Mouse (Mus musculus): ENCODE measurements at regions not wholly inside any gene's neighbourhood (a gene's known extent, or its start where the extent isn't known, plus 50 kb on each side); places are given as distances from the start of the nearest gene placed in this dataset.
A peak's percentile ranks its signal among the peaks of the same experiment; 100 is the strongest.

DNA sequence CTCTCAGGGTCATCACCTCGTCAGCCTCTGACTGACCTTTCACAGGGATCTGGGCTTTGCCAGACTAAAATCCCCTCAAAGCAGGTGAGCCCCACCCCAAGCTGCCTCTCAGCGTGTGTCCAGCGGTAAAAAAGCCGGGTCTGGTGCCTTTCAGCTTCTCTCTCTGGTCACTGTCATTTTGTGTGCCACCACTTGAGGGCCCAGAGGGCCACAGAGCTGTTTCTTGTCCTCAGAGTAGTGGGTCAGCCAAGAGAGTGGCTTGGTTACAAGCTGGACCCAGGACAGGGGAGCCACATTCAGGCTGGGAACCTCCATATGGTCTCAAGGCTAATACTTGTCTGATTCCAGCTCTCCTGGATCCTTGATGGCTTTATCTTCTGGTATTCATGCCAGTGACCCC is 89.0 kb downstream of the Hif1an start:
- Histone ChIP-seq H3K4me1 (replicated peaks) (no peaks in the 10 kb centered on the region), H3K36me3 (replicated peaks) (no peaks in the 10 kb centered on the region), H3K27me3 (peaks cover 59% of the 10 kb centered on the region), H3K9ac (no peak overlapping the region), H3K4me3 (replicated peaks) (no peak overlapping the region), H3K9me3 (replicated peaks) (no peaks in the 10 kb centered on the region), H3K27ac (replicated peaks) (no peak overlapping the region), H3K4me2 (no peak overlapping the region)
- ATAC-seq (ENCODE audit: insufficient read depth) = no peak
- WGBS (ENCODE audit: insufficient replicate concordance) = 5% methylated on average over 4 of the region's 4 CpGs

DNA sequence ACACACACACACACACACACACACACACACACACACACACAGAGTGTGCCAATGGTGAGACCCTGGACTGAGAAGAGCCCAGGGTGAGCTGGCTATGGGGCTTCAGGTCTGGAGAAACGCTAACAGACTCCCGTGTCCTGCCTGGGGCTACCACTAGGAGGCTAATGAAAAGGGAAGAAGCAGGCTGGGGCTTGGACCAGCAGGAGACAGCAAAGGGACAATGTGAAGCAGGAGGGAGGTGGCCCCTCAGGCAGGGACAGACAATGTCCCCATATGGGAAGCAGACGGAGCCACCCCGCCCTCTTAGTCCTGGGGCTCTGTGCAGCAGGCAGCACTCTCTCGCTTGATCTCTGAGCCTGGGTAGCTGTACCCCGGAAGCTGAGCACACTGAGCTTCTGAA is 93.1 kb downstream of the Hif1an start:
- no peak for ATAC-seq (ENCODE audit: insufficient read depth)
- 4% methylated on average over 6 of the region's 6 CpGs for WGBS (ENCODE audit: insufficient replicate concordance)
- peaks cover 52% of the 10 kb centered on the region for H3K27me3 ChIP-seq
- H3K27ac ChIP-seq (replicated peaks) = no peak overlapping the region
- H3K4me2 ChIP-seq = no peak overlapping the region
- H3K4me1 ChIP-seq (replicated peaks) = no peaks in the 10 kb centered on the region
- H3K9me3 ChIP-seq (replicated peaks) = no peaks in the 10 kb centered on the region
- no peak overlapping the region for H3K4me3 ChIP-seq (replicated peaks)
- no peaks in the 10 kb centered on the region for H3K36me3 ChIP-seq (replicated peaks)
- H3K9ac ChIP-seq = no peak overlapping the region

DNA sequence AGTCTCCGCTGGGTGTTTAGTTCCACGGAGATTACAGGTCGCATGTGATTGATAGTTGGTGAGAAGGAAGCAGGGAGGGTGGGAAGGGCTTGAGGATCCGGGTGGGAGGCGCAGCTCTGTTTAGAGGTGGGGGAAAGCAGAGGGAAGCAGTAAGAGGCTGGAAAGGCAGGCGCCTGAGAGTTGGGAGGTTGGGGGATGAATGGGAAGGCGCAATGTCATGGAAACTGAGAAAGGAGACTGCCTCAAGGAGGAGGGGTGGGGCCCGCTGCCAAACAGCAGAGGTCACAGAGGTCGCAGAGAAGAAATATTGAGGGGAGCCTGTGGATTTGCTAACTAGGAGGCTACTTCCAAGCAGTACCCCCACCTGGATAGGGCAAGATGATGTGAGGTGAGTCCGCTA is 96.5 kb upstream of the Pax2 start:
- Histone ChIP-seq H3K36me3 (replicated peaks) (no peaks in the 10 kb centered on the region), H3K4me3 (replicated peaks) (no peak overlapping the region), H3K4me2 (no peak overlapping the region), H3K4me1 (replicated peaks) (no peaks in the 10 kb centered on the region), H3K27me3 (peaks cover 58% of the 10 kb centered on the region), H3K27ac (replicated peaks) (no peak overlapping the region), H3K9ac (no peak overlapping the region), H3K9me3 (replicated peaks) (no peaks in the 10 kb centered on the region)
- 27% methylated on average over 10 of the region's 10 CpGs for WGBS (ENCODE audit: insufficient replicate concordance)
- ATAC-seq (ENCODE audit: insufficient read depth) = no peak

DNA sequence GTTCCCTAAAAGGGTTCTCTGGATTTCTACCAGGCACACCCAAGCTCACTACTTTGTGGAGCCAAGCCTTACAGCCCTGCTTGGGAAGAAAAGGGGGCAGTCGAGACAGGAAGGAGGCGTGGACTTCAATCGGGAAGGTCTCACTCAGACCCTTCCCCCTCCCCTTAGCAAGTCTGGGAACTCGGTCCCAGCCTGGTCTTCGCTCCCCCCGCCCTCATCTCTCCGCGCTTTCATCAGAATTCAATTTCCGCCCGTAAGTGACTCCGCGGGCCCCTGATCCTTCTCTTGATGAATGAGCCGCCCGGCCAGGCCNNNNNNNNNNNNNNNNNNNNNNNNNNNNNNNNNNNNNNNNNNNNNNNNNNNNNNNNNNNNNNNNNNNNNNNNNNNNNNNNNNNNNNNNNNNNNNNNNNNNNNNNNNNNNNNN is 86.3 kb upstream of the Pax2 start:
- Histone ChIP-seq H3K4me2 (no peak overlapping the region), H3K27ac (replicated peaks) (no peak overlapping the region), H3K4me1 (replicated peaks) (peaks cover 6% of the 10 kb centered on the region; the same call in 1 of the 2 replicates), H3K27me3 (peaks cover 93% of the 10 kb centered on the region), H3K9ac (no peak overlapping the region), H3K9me3 (replicated peaks) (no peaks in the 10 kb centered on the region), H3K36me3 (replicated peaks) (no peaks in the 10 kb centered on the region), H3K4me3 (replicated peaks) (no peak overlapping the region)
- WGBS (ENCODE audit: insufficient replicate concordance) = 2% methylated on average over 14 of the region's 14 CpGs
- ATAC-seq (ENCODE audit: insufficient read depth) = no peak

DNA sequence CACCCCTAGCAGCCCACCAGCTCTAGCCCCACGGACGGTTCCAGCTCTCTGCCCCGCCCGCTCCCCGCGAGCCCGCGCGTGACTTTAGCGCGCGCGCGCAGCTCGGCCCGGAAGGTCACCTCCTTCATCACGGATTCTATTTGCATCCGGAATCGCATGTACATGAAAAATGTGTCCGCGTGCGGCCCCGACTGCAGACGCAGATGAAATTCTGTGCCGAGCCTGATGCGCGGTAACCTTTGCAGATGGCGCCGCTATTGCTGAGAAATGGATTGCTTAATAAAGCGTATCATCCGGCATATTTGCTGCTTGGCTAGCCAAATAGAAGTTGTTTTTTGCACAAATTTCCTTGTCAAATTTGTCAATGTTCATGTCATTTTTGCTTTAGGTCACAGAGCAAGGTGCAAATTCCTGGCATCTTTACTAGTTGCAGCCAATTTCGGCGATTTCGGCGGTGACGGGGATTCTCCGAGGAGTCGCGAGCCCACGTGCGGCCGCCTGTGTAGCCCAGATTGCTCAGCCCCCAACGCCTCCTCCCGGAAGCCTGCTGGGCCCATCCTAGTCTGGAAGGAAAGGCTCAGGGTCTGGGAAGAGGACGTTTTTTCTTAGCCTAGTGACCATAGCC is 81.1 kb upstream of the Pax2 start:
- ATAC-seq (ENCODE audit: insufficient read depth) = no peak
- no peak overlapping the region for H3K4me2 ChIP-seq
- H3K27me3 ChIP-seq = peaks cover 98% of the 10 kb centered on the region
- H3K4me1 ChIP-seq (replicated peaks) = peaks cover 6% of the 10 kb centered on the region; the same call in 1 of the 2 replicates
- no peak overlapping the region for H3K4me3 ChIP-seq (replicated peaks)
- no peak overlapping the region for H3K9ac ChIP-seq
- no peaks in the 10 kb centered on the region for H3K36me3 ChIP-seq (replicated peaks)
- H3K9me3 ChIP-seq (replicated peaks) = no peaks in the 10 kb centered on the region
- H3K27ac ChIP-seq (replicated peaks) = no peak overlapping the region
- WGBS (ENCODE audit: insufficient replicate concordance) = 11% methylated on average over 45 of the region's 45 CpGs

DNA sequence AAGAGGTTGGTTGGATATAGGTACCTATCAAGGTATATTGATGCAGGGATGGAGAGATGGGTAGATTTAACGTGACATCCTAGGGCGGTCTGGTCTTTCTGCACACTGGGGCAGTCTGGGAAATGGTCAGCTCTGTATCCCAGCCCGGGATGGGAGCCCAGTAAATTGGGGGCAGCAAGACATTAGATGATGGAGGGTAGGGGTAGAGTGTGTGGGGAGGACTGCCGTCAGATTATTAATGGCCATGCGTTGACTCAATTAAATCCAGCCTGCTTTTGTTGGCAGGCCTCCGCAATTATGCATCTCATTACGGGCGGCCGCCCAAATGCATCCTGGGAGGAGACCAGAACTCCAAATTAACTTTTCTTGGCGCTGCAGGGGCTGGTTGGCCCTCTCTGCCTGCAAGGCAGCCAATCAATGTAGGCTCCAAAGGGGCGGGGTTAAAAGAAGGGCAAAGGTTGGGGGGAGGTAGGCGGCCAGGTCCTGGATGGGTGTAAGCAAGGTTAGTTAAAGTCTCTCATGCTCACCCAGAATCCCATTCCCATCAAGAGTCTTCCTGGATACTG is 79.2 kb upstream of the Pax2 start:
- Histone ChIP-seq H3K9ac (no peak overlapping the region), H3K4me3 (replicated peaks) (no peak overlapping the region), H3K27me3 (peaks cover 96% of the 10 kb centered on the region), H3K4me1 (replicated peaks) (peaks cover 6% of the 10 kb centered on the region; the same call in 1 of the 2 replicates), H3K4me2 (no peak overlapping the region), H3K36me3 (replicated peaks) (no peaks in the 10 kb centered on the region), H3K27ac (replicated peaks) (no peak overlapping the region), H3K9me3 (replicated peaks) (no peaks in the 10 kb centered on the region)
- ATAC-seq (ENCODE audit: insufficient read depth) = no peak
- 5% methylated on average over 12 of the region's 12 CpGs for WGBS (ENCODE audit: insufficient replicate concordance)

DNA sequence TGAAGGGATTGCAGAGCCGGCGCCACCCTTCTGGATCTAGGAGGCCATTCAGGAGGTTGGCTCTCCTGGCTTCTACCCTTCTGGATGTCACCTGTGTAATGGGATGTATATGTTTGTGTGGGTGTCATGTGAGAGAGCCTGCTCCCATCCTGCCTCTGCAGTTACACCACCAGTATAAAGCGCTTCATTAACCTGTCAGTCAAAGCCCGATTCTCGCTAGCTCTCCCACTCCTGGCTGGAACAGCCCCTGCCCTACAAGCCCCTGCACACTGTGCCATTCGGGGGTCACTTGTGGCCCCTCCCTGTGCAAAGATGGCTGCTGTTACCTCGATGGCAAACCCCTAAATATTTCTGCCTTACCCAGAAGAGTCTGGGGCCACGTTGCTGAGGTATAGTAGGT is 78.5 kb upstream of the Pax2 start:
- 45% methylated on average over 8 of the region's 8 CpGs for WGBS (ENCODE audit: insufficient replicate concordance)
- H3K9ac ChIP-seq = no peak overlapping the region
- no peak overlapping the region for H3K27ac ChIP-seq (replicated peaks)
- peaks cover 96% of the 10 kb centered on the region for H3K27me3 ChIP-seq
- H3K4me3 ChIP-seq (replicated peaks) = no peak overlapping the region
- no peaks in the 10 kb centered on the region for H3K36me3 ChIP-seq (replicated peaks)
- no peak overlapping the region for H3K4me2 ChIP-seq
- no peaks in the 10 kb centered on the region for H3K4me1 ChIP-seq (replicated peaks)
- no peak for ATAC-seq (ENCODE audit: insufficient read depth)
- H3K9me3 ChIP-seq (replicated peaks) = no peaks in the 10 kb centered on the region

DNA sequence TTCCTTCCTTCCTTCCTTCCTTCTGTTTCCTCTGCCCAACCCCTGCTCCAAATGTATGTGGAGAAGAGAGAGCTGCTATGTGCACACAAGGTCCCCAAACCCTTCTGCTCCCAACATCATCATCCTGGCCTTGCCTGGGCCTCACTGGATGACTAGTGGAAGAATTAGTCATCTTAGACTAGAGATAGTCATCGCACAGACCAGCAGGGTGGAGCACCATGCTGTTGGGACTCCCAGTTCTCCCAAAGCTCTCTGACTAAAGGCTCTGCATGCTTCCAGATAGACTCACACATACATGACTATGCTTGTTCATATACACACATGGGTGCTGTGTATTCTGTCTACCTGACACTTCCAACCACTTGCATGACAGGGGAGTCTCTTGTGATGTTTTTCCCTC is 77.2 kb upstream of the Pax2 start:
- 53% methylated on average over 1 of the region's 1 CpGs for WGBS (ENCODE audit: insufficient replicate concordance)
- no peaks in the 10 kb centered on the region for H3K36me3 ChIP-seq (replicated peaks)
- no peaks in the 10 kb centered on the region for H3K4me1 ChIP-seq (replicated peaks)

DNA sequence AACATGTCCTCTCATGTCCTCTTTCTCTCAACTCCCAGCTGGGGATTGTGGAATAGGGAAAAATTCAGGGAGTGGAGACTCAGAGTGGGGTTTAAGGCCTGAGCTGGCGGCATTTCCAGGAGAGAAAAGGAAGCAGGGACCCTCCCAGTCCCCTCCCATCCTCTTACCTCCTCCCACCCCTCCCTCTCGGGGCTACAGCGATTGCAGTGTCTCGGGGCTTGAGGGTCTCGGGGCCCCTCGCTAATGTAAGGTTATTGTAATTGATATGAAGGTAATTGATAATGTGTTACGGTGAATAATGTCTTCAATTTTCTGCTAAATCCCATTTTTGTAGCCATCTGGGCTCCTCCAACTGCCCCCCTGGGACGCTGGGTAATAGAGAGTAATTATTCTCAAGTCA is 74.2 kb upstream of the Pax2 start:
- Histone ChIP-seq H3K9me3 (replicated peaks) (no peaks in the 10 kb centered on the region), H3K4me3 (replicated peaks) (no peak overlapping the region), H3K9ac (no peak overlapping the region), H3K4me1 (replicated peaks) (no peaks in the 10 kb centered on the region; the same call in 1 of the 2 replicates), H3K36me3 (replicated peaks) (no peaks in the 10 kb centered on the region), H3K4me2 (no peak overlapping the region), H3K27ac (replicated peaks) (no peak overlapping the region), H3K27me3 (peaks cover 96% of the 10 kb centered on the region)
- no peak for ATAC-seq (ENCODE audit: insufficient read depth)
- WGBS (ENCODE audit: insufficient replicate concordance) = 19% methylated on average over 8 of the region's 8 CpGs

More for the DNA sequence above, 77.2 kb upstream of the Pax2 start:
- no peak overlapping the region for H3K4me2 ChIP-seq
- peaks cover 96% of the 10 kb centered on the region for H3K27me3 ChIP-seq
- H3K9ac ChIP-seq = no peak overlapping the region
- no peak for ATAC-seq (ENCODE audit: insufficient read depth)
- no peaks in the 10 kb centered on the region for H3K9me3 ChIP-seq (replicated peaks)
- H3K4me3 ChIP-seq (replicated peaks) = no peak overlapping the region
- no peak overlapping the region for H3K27ac ChIP-seq (replicated peaks)

DNA sequence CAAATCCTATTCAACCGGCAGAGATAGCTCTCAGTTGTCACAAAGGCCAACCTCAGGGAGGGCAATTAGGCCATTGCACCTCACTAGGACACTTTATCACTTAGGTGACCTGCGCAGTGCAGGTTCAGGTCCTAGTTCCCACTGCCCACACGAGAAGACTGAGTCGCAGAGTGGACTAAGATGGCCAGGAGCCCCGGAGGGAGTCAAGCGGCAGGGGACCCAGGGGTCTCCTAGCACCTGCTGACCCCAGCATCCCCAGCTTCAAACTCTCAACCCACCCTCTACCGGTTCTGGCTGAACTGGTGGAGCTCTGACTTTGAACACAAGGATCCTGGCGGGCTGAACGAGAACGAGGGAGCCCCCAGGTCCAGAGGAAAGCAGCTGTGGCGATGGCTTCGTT is 72.7 kb upstream of the Pax2 start:
- WGBS (ENCODE audit: insufficient replicate concordance) = 6% methylated on average over 12 of the region's 12 CpGs
- ATAC-seq (ENCODE audit: insufficient read depth) = no peak
- no peak overlapping the region for H3K4me2 ChIP-seq

DNA sequence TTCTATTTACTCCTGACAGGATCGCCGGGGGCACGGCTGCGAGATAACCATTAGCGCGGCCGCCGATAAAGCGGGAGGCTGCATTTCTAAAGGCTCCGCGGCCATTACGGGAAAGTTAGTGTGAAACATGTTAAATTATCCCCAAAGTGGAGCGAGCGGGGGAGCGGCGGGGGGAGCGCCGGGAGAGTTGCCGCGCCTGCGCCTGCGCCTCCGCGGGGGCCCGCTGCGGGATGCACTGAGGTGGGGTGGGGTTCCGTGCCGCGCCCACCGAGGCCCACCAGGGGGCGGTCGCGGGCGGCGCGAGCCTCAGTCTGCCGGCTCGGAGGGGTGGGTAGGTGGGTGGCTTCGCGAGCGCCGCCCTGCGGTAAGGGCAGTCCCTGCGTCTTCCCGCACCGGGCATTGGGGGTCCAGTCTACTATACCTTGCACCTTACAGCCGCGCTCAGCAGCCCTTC is 71.8 kb upstream of the Pax2 start:
- Histone ChIP-seq H3K4me3 (replicated peaks) (peak overlapping the region; percentile 18; the same call in 1 of the 2 replicates), H3K9ac (no peak overlapping the region), H3K36me3 (replicated peaks) (no peaks in the 10 kb centered on the region), H3K4me1 (replicated peaks) (no peaks in the 10 kb centered on the region; the same call in 1 of the 2 replicates), H3K4me2 (peak overlapping the region; percentile 13; the same call in 1 of the 2 replicates), H3K9me3 (replicated peaks) (no peaks in the 10 kb centered on the region), H3K27ac (replicated peaks) (no peak overlapping the region), H3K27me3 (peaks cover 96% of the 10 kb centered on the region)
- under 1% methylated on average over 48 of the region's 48 CpGs for WGBS (ENCODE audit: insufficient replicate concordance)
- no peak for ATAC-seq (ENCODE audit: insufficient read depth)

More for the DNA sequence above, 72.7 kb upstream of the Pax2 start:
- H3K9ac ChIP-seq = no peak overlapping the region
- no peaks in the 10 kb centered on the region; the same call in 1 of the 2 replicates for H3K4me1 ChIP-seq (replicated peaks)
- H3K27ac ChIP-seq (replicated peaks) = no peak overlapping the region
- H3K4me3 ChIP-seq (replicated peaks) = no peak overlapping the region
- H3K9me3 ChIP-seq (replicated peaks) = no peaks in the 10 kb centered on the region
- H3K27me3 ChIP-seq = peaks cover 95% of the 10 kb centered on the region
- no peaks in the 10 kb centered on the region for H3K36me3 ChIP-seq (replicated peaks)
